Mouse (Mus musculus) lung, embryonic 14.5 days (tissue): ENCODE results near the gene Padi2. TPM values are rescaled to one million over a fixed set of nuclear protein-coding genes. Genes with fewer than 3 reads are reported as not detected.

ENCODE experiments used
- ATAC-seq: fragments of 200-750 bp; cut with Nextera tagmentation; 2 replicates; pipeline ENCODE4 v1.8.0; 2017; ENCODE audit warnings: mild to moderate bottlenecking, moderate TSS enrichment, moderate library complexity; ENCODE audit not compliant: insufficient read depth
- DNase-seq: peaks from one replicate; pipeline ENCODE4 v3.0.0-alpha.2; 2015
- H3K27ac ChIP-seq: fragments of 300-500 bp; sonication (generic); 2 replicates; pipeline ENCODE4 v1.5.1; 2014; ENCODE audit warnings: low read depth, mild to moderate bottlenecking, moderate library complexity
- H3K27me3 ChIP-seq: fragments of 300-500 bp; sonication (generic); 2 replicates; pipeline ENCODE4 v1.6.1; 2014; ENCODE audit warnings: low read length, control low read depth; ENCODE audit not compliant: insufficient read depth
- H3K36me3 ChIP-seq: fragments of 300-500 bp; sonication (generic); 2 replicates; pipeline ENCODE4 v1.6.1; 2014; ENCODE audit warnings: control low read depth; ENCODE audit not compliant: insufficient read depth
- H3K4me1 ChIP-seq: fragments of 300-500 bp; sonication (generic); 2 replicates; pipeline ENCODE4 v1.6.1; 2014; ENCODE audit warnings: antibody characterized with exemption, control low read depth; ENCODE audit not compliant: insufficient read depth
- H3K4me2 ChIP-seq: fragments of 300-500 bp; sonication (generic); 2 replicates; pipeline ENCODE4 v1.6.1; 2014; ENCODE audit warnings: mild to moderate bottlenecking
- H3K4me3 ChIP-seq: fragments of 300-500 bp; sonication (generic); 2 replicates; pipeline ENCODE4 v1.5.1; 2014; ENCODE audit warnings: low read depth, low read length
- H3K9ac ChIP-seq: fragments of 300-500 bp; sonication (generic); 2 replicates; pipeline ENCODE4 v1.6.1; 2014
- H3K9me3 ChIP-seq: fragments of 300-500 bp; sonication (generic); 2 replicates; pipeline ENCODE4 v1.6.1; 2016; ENCODE audit warnings: low read depth, low read length, control low read depth
- CTCF ChIP-seq: IDR thresholded peaks from 2 replicates; pipeline ENCODE4 v1.5.1; 2016; ENCODE audit warnings: antibody characterized with exemption, low read depth
- WGBS: fragments of 180-500 bp; shearing (Covaris S2); extraction: QIAGEN DNeasy Blood & Tissue Kit; methylation state at CpG from one replicate; pipeline ENCODE4 v1.1.7; 2014; 5-methylcytosine and 5-hydroxymethylcytosine counted together
- polyA plus RNA-seq: library from polyadenylated mRNA; unstranded; fragments of >200 nt; fragmentation: Nextera tagmentation; extraction: Ambion mirVana; gene quantifications from 2 replicates; pipeline ENCODE4 v1.2.1, GENCODE M21; 2014

Padi2 gene
- polyA plus RNA-seq, 1 experiment from 2014 or later, result 1.8 TPM

GRCm38 (mm10) chr4:140876161-140876560, 30.0 kb upstream of the Padi2 start:
- DNase-seq, result no peak
- no peaks in the 10 kb centered on the region for H3K9me3 ChIP-seq
- no peak overlapping the region for H3K9ac ChIP-seq
- ATAC-seq, result no peak
- no peak overlapping the region for H3K4me2 ChIP-seq
- H3K27me3 ChIP-seq, result no peaks in the 10 kb centered on the region
- H3K36me3 ChIP-seq, result no peaks in the 10 kb centered on the region
- H3K27ac ChIP-seq, result no peak overlapping the region
- 76% methylated on average over 8 of the region's 8 CpGs for WGBS
- no peak for TF ChIP-seq CTCF
- H3K4me1 ChIP-seq, result no peaks in the 10 kb centered on the region
- H3K4me3 ChIP-seq, result no peak overlapping the region

DNA sequence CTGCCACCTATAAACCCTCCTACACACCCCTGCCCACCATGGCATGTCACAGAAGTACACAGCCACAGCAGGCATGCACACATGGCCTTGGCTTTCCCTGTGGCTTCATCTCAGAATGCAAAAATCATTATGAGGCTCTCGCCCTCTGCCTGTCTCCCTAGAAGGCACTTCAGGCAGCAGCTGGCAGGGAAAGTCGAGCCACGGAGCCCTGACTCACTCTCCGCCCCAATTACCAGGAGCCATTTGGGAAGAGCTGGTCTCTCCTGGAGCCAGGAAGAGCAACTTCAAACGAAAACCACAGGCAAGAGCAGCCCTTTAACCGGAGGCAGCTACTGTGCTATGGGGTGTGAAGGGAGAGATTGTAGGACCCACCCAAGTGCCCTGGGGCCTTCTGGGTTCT, 29.5 kb upstream of the Padi2 start:
- ATAC-seq (no peak), DNase-seq (no peak)
- Histone ChIP-seq H3K36me3 (no peaks in the 10 kb centered on the region), H3K4me1 (no peaks in the 10 kb centered on the region), H3K27me3 (no peaks in the 10 kb centered on the region), H3K27ac (no peak overlapping the region), H3K4me3 (no peak overlapping the region), H3K4me2 (no peak overlapping the region), H3K9ac (no peak overlapping the region), H3K9me3 (no peaks in the 10 kb centered on the region)
- 46% methylated on average over 6 of the region's 6 CpGs for WGBS
- TF ChIP-seq CTCF, result no peak

GRCm38 (mm10) chr4:140877441-140877840, 28.7 kb upstream of the Padi2 start:
- H3K4me1 ChIP-seq, result no peaks in the 10 kb centered on the region
- ATAC-seq, result no peak
- H3K4me3 ChIP-seq, result no peak overlapping the region
- H3K4me2 ChIP-seq, result no peak overlapping the region
- 66% methylated on average over 9 of the region's 9 CpGs for WGBS
- DNase-seq, result no peak
- H3K9ac ChIP-seq, result no peak overlapping the region
- H3K36me3 ChIP-seq, result no peaks in the 10 kb centered on the region
- H3K27me3 ChIP-seq, result no peaks in the 10 kb centered on the region
- TF ChIP-seq CTCF, result no peak
- H3K27ac ChIP-seq, result no peak overlapping the region
- H3K9me3 ChIP-seq, result no peaks in the 10 kb centered on the region

GRCm38 (mm10) chr4:140878655-140879054, 27.5 kb upstream of the Padi2 start:
- H3K4me2 ChIP-seq, result no peak overlapping the region
- DNase-seq (no peak), ATAC-seq (no peak)
- no peak for TF ChIP-seq CTCF
- H3K27ac ChIP-seq, result no peak overlapping the region
- no peak overlapping the region for H3K4me3 ChIP-seq
- H3K36me3 ChIP-seq, result no peaks in the 10 kb centered on the region
- H3K9ac ChIP-seq, result no peak overlapping the region
- no peaks in the 10 kb centered on the region for H3K27me3 ChIP-seq
- no peaks in the 10 kb centered on the region for H3K9me3 ChIP-seq
- WGBS, result 84% methylated on average over 9 of the region's 9 CpGs
- no peaks in the 10 kb centered on the region for H3K4me1 ChIP-seq

DNA sequence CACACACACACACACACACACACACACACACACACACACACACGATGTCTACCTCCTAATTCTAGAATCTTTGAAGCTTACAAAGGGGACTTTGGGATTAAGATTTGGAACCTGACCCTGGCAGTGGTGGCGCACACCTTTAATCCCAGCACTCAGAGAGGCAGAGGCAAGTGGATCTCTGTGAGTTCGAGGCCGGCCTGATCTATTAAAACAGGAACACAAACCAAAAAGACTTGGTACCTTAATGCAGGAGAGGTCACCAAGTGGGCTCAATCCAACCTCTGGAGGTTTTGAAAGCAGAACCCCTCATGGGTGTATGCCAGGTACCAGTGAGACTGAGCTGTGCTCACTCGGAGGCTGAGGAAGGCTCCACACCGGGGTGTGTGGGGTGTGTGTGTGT, 27.0 kb upstream of the Padi2 start:
- no peak for ATAC-seq
- no peaks in the 10 kb centered on the region for H3K27me3 ChIP-seq
- TF ChIP-seq CTCF, result no peak
- H3K9ac ChIP-seq, result no peak overlapping the region
- no peaks in the 10 kb centered on the region for H3K9me3 ChIP-seq
- no peak for DNase-seq
- no peak overlapping the region for H3K4me3 ChIP-seq
- H3K27ac ChIP-seq, result no peak overlapping the region
- H3K4me1 ChIP-seq, result no peaks in the 10 kb centered on the region
- H3K4me2 ChIP-seq, result no peak overlapping the region
- no peaks in the 10 kb centered on the region for H3K36me3 ChIP-seq
- whole genome bisulfite sequencing, result 90% methylated on average over 6 of the region's 6 CpGs

DNA sequence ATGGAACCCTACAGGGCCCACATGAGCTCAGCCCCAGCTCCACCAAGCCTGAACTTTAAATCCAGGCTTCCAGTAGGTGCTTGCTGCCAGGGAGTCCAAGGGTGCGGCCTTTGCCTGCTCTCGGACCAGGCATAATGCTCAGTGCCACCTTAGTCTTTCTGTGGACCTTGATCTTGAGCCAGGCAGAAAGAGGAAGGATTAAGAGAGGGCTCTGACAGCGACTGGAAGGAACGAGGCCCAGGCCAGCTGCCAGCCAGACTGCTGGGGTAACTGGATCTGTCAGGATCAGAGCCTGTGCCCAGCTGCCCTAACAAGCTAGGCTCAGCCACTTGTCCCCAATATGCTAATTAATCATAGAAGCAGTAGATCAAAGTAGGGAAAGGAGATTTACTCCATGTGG, 26.4 kb upstream of the Padi2 start:
- Histone ChIP-seq H3K4me1 (no peaks in the 10 kb centered on the region), H3K4me2 (no peak overlapping the region), H3K4me3 (no peak overlapping the region), H3K27ac (no peak overlapping the region), H3K9ac (no peak overlapping the region), H3K36me3 (no peaks in the 10 kb centered on the region), H3K9me3 (no peaks in the 10 kb centered on the region; the same call in 1 of the 2 replicates), H3K27me3 (no peaks in the 10 kb centered on the region)
- DNase-seq, result no peak
- 65% methylated on average over 4 of the region's 4 CpGs for WGBS
- no peak for ATAC-seq
- TF ChIP-seq CTCF, result no peak

DNA sequence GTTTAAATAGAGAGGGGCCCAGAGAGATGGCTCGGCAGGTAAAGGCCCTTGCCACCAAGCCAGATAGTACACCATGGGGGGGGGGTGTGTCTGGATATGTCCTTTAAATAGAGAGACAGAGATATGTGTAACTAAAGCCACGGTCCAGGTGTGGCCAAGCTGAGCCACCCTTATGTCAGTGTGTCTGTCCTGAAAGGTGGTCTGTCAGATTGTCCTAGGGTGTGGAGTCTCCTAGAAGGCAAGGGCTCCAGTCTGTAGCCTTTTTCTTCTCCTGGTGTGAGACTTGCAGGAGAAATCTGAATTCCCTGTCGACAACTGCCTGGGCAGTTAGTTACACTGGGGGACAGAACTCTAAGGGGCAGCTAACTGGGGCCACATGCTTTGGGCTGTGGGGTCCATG, 25.9 kb upstream of the Padi2 start:
- 67% methylated on average over 3 of the region's 3 CpGs for whole genome bisulfite sequencing
- H3K9me3 ChIP-seq, result no peaks in the 10 kb centered on the region; the same call in 1 of the 2 replicates
- no peak overlapping the region for H3K4me3 ChIP-seq
- H3K4me2 ChIP-seq, result no peak overlapping the region
- TF ChIP-seq CTCF, result no peak
- H3K36me3 ChIP-seq, result no peaks in the 10 kb centered on the region
- H3K4me1 ChIP-seq, result no peaks in the 10 kb centered on the region
- no peaks in the 10 kb centered on the region for H3K27me3 ChIP-seq
- no peak overlapping the region for H3K9ac ChIP-seq
- DNase-seq (no peak), ATAC-seq (no peak)
- H3K27ac ChIP-seq, result no peak overlapping the region
